Mouse (Mus musculus): ENCODE data around the gene Vkorc1. TPM values are rescaled to one million over a fixed set of nuclear protein-coding genes. Genes with fewer than 3 reads are reported as not detected.

The Vkorc1 gene
- total and polyA plus RNA-seq, 3 experiments = 36.2 to 66.4 TPM; not detected in 1

DNA sequence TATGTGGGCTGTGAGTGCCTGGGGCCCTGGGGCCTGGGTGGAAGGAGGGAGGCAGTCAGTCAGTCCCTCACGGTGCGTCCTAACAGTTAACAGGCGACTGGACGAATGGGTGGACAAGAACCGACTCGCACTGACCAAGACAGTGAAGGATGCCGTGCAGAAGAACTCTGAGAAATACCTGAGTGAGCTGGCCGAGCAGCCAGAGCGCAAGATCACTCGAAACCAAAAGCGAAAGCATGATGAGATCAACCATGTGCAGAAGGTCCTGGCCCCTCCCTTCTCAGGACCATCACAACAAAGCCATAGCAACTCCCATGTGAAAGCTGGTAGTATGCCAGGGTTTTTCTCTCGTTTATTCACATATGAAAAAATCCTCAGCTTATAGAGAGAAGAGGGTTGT lies 19.9 kb upstream of the Vkorc1 start:
- Histone ChIP-seq H3K36me3 (ENCODE audit: control insufficient read depth in 1 of 2, insufficient read depth in 2 of 2, low read length in 2 of 2) (peaks cover 2 to 4% of the 10 kb centered on the region in 2 experiments; a peak in 3 of 4 replicates), H3K79me2 (ENCODE audit: control insufficient read depth, insufficient read depth, low read length, poor library complexity) (peaks cover 5% of the 10 kb centered on the region), H3K4me3 (ENCODE audit: control insufficient read depth in 1 of 2, insufficient read depth in 1 of 2, low read depth in 2 of 2, low read length in 2 of 2) (no peak overlapping the region), H3K27ac (ENCODE audit: control insufficient read depth, low read depth, low read length) (no peak overlapping the region), H3K27me3 (ENCODE audit: control insufficient read depth in 1 of 2, insufficient read depth in 2 of 2, low read length in 2 of 2) (no peaks in the 10 kb centered on the region), H3K4me1 (ENCODE audit: control insufficient read depth in 1 of 2, insufficient read depth in 2 of 2, low read length in 2 of 2) (peaks cover 2 to 7% of the 10 kb centered on the region in 2 experiments; a peak in 2 of 4 replicates), H3K9ac (ENCODE audit: control insufficient read depth, low read depth, low read length, poor library complexity, severe bottlenecking) (no peak overlapping the region), H3K9me3 (replicated peaks; ENCODE audit: insufficient read depth, low read length) (no peaks in the 10 kb centered on the region)
- no peak for DNase-seq (ENCODE audit: low read depth, low spot score)
- TF ChIP-seq MYB (IDR thresholded peaks at IDR 0.05; ENCODE audit: low read depth, low read length) = no peak
- TF ChIP-seq KAT2A (conservative IDR thresholded peaks at IDR 0.05; ENCODE audit: low read depth, low read length) = no peak
- no peak for TF ChIP-seq MEF2A (IDR thresholded peaks at IDR 0.05; ENCODE audit: extremely low read depth, insufficient replicate concordance, low read depth, low read length, poor library complexity, severe bottlenecking)
- no peak for TF ChIP-seq ELF1 (IDR thresholded peaks at IDR 0.05; ENCODE audit: low read depth, low read length)
- no peak for TF ChIP-seq BHLHE40 (IDR thresholded peaks at IDR 0.05; ENCODE audit: borderline replicate concordance, low read depth, low read length)
- TF ChIP-seq RAD21 (IDR thresholded peaks at IDR 0.05; ENCODE audit: low read depth, low read length) = no peak
- no peak for TF ChIP-seq RCOR1 (IDR thresholded peaks at IDR 0.05; ENCODE audit: low read depth, low read length)
- TF ChIP-seq TBP (IDR thresholded peaks at IDR 0.05; ENCODE audit: low read depth, low read length) = no peak
- TF ChIP-seq USF1 (IDR thresholded peaks at IDR 0.05; ENCODE audit: low read depth, low read length) = no peak
- no peak for TF ChIP-seq MAZ (IDR thresholded peaks at IDR 0.05; ENCODE audit: low read depth, low read length)
- no peak for TF ChIP-seq CHD1 (IDR thresholded peaks at IDR 0.05; ENCODE audit: low read depth, low read length)

DNA sequence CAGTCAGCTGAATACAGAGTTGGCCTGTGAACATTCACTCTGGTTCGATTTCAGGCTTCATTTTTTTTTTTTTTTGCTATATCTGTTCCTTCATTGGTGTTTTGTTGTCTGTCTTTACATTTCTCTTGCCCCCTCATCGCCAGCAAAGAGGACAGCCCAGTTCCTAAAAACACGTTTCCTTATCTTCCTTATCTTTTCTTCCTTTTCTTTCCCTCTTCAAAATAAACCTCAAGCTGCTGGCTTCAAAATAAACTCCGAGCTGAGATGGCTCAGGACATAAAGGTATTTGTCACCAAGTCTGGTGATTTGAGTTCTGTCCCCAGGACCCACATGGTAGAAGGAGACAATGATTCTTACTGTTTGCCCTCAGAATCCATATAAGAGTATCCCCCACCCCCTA lies 17.5 kb upstream of the Vkorc1 start:
- H3K27ac ChIP-seq (ENCODE audit: control insufficient read depth, low read depth, low read length) = peak overlapping the region; percentile 74
- no peaks in the 10 kb centered on the region for H3K27me3 ChIP-seq (ENCODE audit: control insufficient read depth in 1 of 2, insufficient read depth in 2 of 2, low read length in 2 of 2)
- peaks cover 2 to 4% of the 10 kb centered on the region in 2 experiments; a peak in 3 of 4 replicates for H3K36me3 ChIP-seq (ENCODE audit: control insufficient read depth in 1 of 2, insufficient read depth in 2 of 2, low read length in 2 of 2)
- peak overlapping the region; percentile 80 for H3K9ac ChIP-seq (ENCODE audit: control insufficient read depth, low read depth, low read length, poor library complexity, severe bottlenecking)
- peaks cover 2 to 7% of the 10 kb centered on the region in 2 experiments; a peak in 2 of 4 replicates for H3K4me1 ChIP-seq (ENCODE audit: control insufficient read depth in 1 of 2, insufficient read depth in 2 of 2, low read length in 2 of 2)
- peaks cover 5% of the 10 kb centered on the region for H3K79me2 ChIP-seq (ENCODE audit: control insufficient read depth, insufficient read depth, low read length, poor library complexity)
- no peaks in the 10 kb centered on the region for H3K9me3 ChIP-seq (replicated peaks; ENCODE audit: insufficient read depth, low read length)
- peak overlapping the region; percentile 83 to 93 for H3K4me3 ChIP-seq (ENCODE audit: control insufficient read depth in 1 of 2, insufficient read depth in 1 of 2, low read depth in 2 of 2, low read length in 2 of 2)
- TF ChIP-seq GATA1 (IDR thresholded peaks at IDR 0.05; ENCODE audit: low read depth, low read length) (peak; percentile 76), CHD1 (IDR thresholded peaks at IDR 0.05; ENCODE audit: low read depth, low read length) (peak; percentile 78; the same call in 1 of the 2 replicates), ZKSCAN1 (IDR thresholded peaks at IDR 0.05; ENCODE audit: low read depth, low read length) (no peak), MYB (IDR thresholded peaks at IDR 0.05; ENCODE audit: low read depth, low read length) (no peak), ZNF384 (IDR thresholded peaks at IDR 0.05; ENCODE audit: low read depth, low read length) (peak; percentile 60; the same call in 1 of the 2 replicates), TAL1 (IDR thresholded peaks at IDR 0.05; ENCODE audit: low read length) (no peak), EP300 (IDR thresholded peaks at IDR 0.05; ENCODE audit: low read depth in 1 of 2, low read length in 2 of 2) (peak; percentile 5 to 16; a peak in 1 of 4 replicates), HCFC1 (IDR thresholded peaks at IDR 0.05; ENCODE audit: low read depth, low read length) (no peak)
- no peak for DNase-seq (ENCODE audit: low read depth, low spot score)
